Mouse (Mus musculus) liver, adult 2 months (tissue): ENCODE measurements around the gene Rce1. TPM values are rescaled to one million over a fixed set of nuclear protein-coding genes. Genes with fewer than 3 reads are reported as not detected.
A peak's percentile ranks its signal among the peaks of the same experiment; 100 is the strongest.

ENCODE experiments used
- DNase-seq: peaks from one replicate; pipeline ENCODE4 v3.0.0-alpha.2; 2011; ENCODE audit warnings: low read depth, low spot score; ENCODE audit errors: extremely low read depth
- H3K27ac ChIP-seq: fragments of 200-500 bp; replicated peaks from 2 replicates; pipeline ENCODE4 v1.5.1; 2012; ENCODE audit warnings: low read depth, mild to moderate bottlenecking, control low read depth, inconsistent platforms, low read length; ENCODE audit not compliant: insufficient read depth
- H3K27me3 ChIP-seq: fragments of 200-500 bp; 2 replicates; pipeline ENCODE4 v1.6.1; 2012; ENCODE audit warnings: mild to moderate bottlenecking, moderate library complexity, low read length, inconsistent platforms; ENCODE audit not compliant: control insufficient read depth, insufficient read depth
- H3K36me3 ChIP-seq: fragments of 200-500 bp; 2 replicates; pipeline ENCODE4 v1.6.1; 2012; ENCODE audit warnings: low read length, inconsistent platforms; ENCODE audit not compliant: control insufficient read depth, insufficient read depth
- H3K4me1 ChIP-seq: fragments of 200-500 bp; 2 replicates; pipeline ENCODE4 v1.6.1; 2011; ENCODE audit warnings: low read length; ENCODE audit not compliant: control insufficient read depth, insufficient read depth
- H3K4me3 ChIP-seq: fragments of 200-500 bp; 2 replicates; pipeline ENCODE4 v1.5.1; 2011; ENCODE audit warnings: low read depth, mild to moderate bottlenecking, control low read depth, low read length, moderate library complexity; ENCODE audit not compliant: insufficient read depth
- H3K79me2 ChIP-seq: fragments of 200-500 bp; 2 replicates; pipeline ENCODE4 v1.6.1; 2012; ENCODE audit warnings: inconsistent platforms, mild to moderate bottlenecking, low read length, moderate library complexity; ENCODE audit not compliant: control insufficient read depth, insufficient read depth
- H3K9ac ChIP-seq: fragments of 200-500 bp; 2 replicates; pipeline ENCODE4 v1.6.1; 2012; ENCODE audit warnings: low read depth, mild to moderate bottlenecking, control low read depth, inconsistent platforms, low read length
- CTCF ChIP-seq: fragments of 200-500 bp; IDR thresholded peaks from 2 replicates; pipeline ENCODE4 v1.5.1; 2011; ENCODE audit warnings: low read depth, low read length, control low read depth
- POLR2A ChIP-seq: fragments of 200-500 bp; IDR thresholded peaks from 2 replicates; pipeline ENCODE4 v1.6.1; 2011; ENCODE audit warnings: low read length, control low read depth; ENCODE audit not compliant: insufficient read depth; ENCODE audit errors: extremely low read depth
- WGBS: fragments of 180-500 bp; shearing (Covaris S2); methylation state at CpG from one replicate; pipeline ENCODE4 v1.1.7; 2018; 5-methylcytosine and 5-hydroxymethylcytosine counted together
- polyA plus RNA-seq: library from polyadenylated mRNA; depleted of rRNA; stranded (reverse); fragments of >200 nt; gene quantifications from 2 replicates; pipeline ENCODE4 v1.2.3, GENCODE M21; 2012
- total RNA-seq: library from RNA; depleted of rRNA; stranded (reverse); fragments of >200 nt; gene quantifications from 2 replicates; pipeline ENCODE4 v1.2.3, GENCODE M21; 2014

The Rce1 gene
- total and polyA plus RNA-seq, 2 experiments: 14.8 to 44.9 TPM

- no peak for DNase-seq
- Histone ChIP-seq H3K36me3 (peaks cover 13% of the 10 kb centered on the region; the same call in 1 of the 2 replicates), H3K27ac (no peak overlapping the region), H3K4me3 (no peak overlapping the region), H3K9ac (no peak overlapping the region), H3K4me1 (peaks cover 13% of the 10 kb centered on the region), H3K79me2 (peaks cover 2% of the 10 kb centered on the region; the same call in 1 of the 2 replicates), H3K27me3 (no peaks in the 10 kb centered on the region)
- 91% methylated on average over 9 of the region's 9 CpGs for WGBS
- TF ChIP-seq CTCF (no peak), POLR2A (no peak)
These were observed 2.0 kb downstream of the Rce1 start for GRCm38 (mm10) chr19:4623419-4623818.

DNA sequence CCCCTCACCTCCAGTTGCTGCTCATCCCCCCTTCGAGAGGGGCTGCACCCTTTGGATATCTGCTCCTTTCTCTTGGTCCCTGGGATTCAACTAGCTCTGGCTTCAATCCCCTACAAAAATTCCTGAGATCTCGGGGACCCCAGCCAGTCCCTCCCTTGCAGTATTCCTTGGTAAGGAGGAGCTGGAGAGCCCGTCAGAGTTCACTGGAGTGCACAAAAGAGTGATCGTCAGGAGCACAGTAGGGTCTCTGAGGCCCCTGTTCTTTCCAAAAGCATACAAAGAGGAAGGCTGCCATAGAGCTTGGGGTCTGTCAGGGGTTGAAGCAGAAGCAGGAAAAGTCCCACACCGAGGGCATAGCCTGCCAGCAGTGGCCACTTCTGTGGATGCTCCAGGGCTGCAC is 2.7 kb downstream of the Rce1 start:
- Histone ChIP-seq H3K4me3 (no peak overlapping the region), H3K79me2 (no peaks in the 10 kb centered on the region), H3K27ac (no peak overlapping the region), H3K9ac (no peak overlapping the region), H3K36me3 (peaks cover 13% of the 10 kb centered on the region; the same call in 1 of the 2 replicates), H3K27me3 (no peaks in the 10 kb centered on the region), H3K4me1 (peaks cover 13% of the 10 kb centered on the region)
- TF ChIP-seq CTCF: no peak
- TF ChIP-seq POLR2A: no peak
- 82% methylated on average over 5 of the region's 5 CpGs for WGBS
- no peak for DNase-seq

GRCm38 (mm10) chr19:4620721-4621120 is 4.7 kb downstream of the Rce1 start:
- peaks cover 13% of the 10 kb centered on the region; the same call in 1 of the 2 replicates for H3K36me3 ChIP-seq
- no peak overlapping the region for H3K27ac ChIP-seq
- no peaks in the 10 kb centered on the region for H3K27me3 ChIP-seq
- no peak for TF ChIP-seq CTCF
- TF ChIP-seq POLR2A: no peak
- no peaks in the 10 kb centered on the region for H3K79me2 ChIP-seq
- 54% methylated on average over 7 of the region's 7 CpGs for WGBS
- H3K4me1 ChIP-seq: peaks cover 5% of the 10 kb centered on the region
- H3K9ac ChIP-seq: no peak overlapping the region
- peak; percentile 58 for DNase-seq
- no peak overlapping the region for H3K4me3 ChIP-seq

GRCm38 (mm10) chr19:4619461-4619860 is 6.0 kb downstream of the Rce1 start:
- Histone ChIP-seq H3K27ac (no peak overlapping the region), H3K4me3 (no peak overlapping the region), H3K27me3 (no peaks in the 10 kb centered on the region), H3K36me3 (peaks cover 13% of the 10 kb centered on the region; the same call in 1 of the 2 replicates), H3K4me1 (peaks cover 1% of the 10 kb centered on the region; the same call in 1 of the 2 replicates), H3K79me2 (no peaks in the 10 kb centered on the region), H3K9ac (no peak overlapping the region)
- TF ChIP-seq POLR2A (0 out of 2 replicates have a peak, but pooled peaks have one; percentile 17), CTCF (no peak)
- DNase-seq: no peak
- 91% methylated on average over 10 of the region's 10 CpGs for WGBS

DNA sequence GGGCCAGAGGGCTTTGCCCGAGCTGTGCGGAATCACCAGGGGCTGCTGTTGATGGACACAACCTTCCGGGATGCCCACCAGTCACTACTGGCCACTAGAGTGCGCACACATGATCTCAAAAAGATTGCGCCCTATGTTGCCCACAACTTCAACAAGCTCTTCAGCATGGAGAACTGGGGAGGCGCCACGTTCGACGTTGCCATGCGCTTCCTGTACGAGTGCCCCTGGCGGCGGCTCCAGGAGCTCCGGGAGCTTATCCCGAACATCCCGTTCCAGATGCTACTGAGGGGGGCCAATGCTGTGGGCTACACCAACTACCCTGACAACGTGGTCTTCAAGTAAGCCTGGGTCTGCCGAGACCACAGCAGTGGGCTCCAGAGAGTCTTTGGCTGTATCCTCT is 7.3 kb downstream of the Rce1 start:
- no peaks in the 10 kb centered on the region for H3K79me2 ChIP-seq
- TF ChIP-seq POLR2A: no peak
- TF ChIP-seq CTCF: no peak
- WGBS: 70% methylated on average over 18 of the region's 18 CpGs
- H3K9ac ChIP-seq: no peak overlapping the region
- H3K4me1 ChIP-seq: no peaks in the 10 kb centered on the region; the same call in 1 of the 2 replicates
- no peaks in the 10 kb centered on the region for H3K27me3 ChIP-seq
- no peak overlapping the region for H3K4me3 ChIP-seq
- H3K36me3 ChIP-seq: peaks cover 13% of the 10 kb centered on the region; the same call in 1 of the 2 replicates
- DNase-seq: no peak
- no peak overlapping the region for H3K27ac ChIP-seq

DNA sequence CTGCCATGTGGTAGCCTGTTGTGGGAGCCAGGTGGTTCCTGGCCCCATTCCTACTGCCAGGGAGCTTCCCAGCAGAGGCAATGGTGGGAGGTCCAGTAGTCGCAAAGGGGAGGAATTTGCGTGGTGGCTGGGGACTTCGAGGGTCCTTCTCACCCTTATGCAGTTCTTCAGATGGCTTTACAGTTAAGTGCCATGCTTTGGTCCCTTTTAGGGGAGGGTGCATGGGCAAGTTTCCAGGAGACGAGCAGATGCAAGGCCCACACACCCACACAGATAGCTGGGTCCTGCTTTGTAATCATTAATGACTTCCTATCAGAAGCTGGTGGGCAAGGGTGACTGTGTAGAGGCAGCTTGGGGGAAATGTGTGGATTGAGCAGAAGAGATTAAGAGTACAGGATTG is 8.9 kb downstream of the Rce1 start:
- H3K4me3 ChIP-seq: no peak overlapping the region
- TF ChIP-seq POLR2A: no peak
- no peak for TF ChIP-seq CTCF
- peaks cover 12% of the 10 kb centered on the region; the same call in 1 of the 2 replicates for H3K36me3 ChIP-seq
- WGBS: 58% methylated on average over 4 of the region's 4 CpGs
- H3K4me1 ChIP-seq: no peaks in the 10 kb centered on the region; the same call in 1 of the 2 replicates
- DNase-seq: no peak
- H3K9ac ChIP-seq: no peak overlapping the region
- H3K27ac ChIP-seq: no peak overlapping the region
- no peaks in the 10 kb centered on the region for H3K27me3 ChIP-seq
- H3K79me2 ChIP-seq: no peaks in the 10 kb centered on the region
